Mouse (Mus musculus) ovary, postnatal 14 days (tissue): ENCODE data around the gene Gm12216.

ENCODE experiments used
- DNase-seq: peaks from one replicate; pipeline ENCODE4 v3.0.0; 2022; ENCODE audit warnings: low spot score

Gene Gm12216

DNA sequence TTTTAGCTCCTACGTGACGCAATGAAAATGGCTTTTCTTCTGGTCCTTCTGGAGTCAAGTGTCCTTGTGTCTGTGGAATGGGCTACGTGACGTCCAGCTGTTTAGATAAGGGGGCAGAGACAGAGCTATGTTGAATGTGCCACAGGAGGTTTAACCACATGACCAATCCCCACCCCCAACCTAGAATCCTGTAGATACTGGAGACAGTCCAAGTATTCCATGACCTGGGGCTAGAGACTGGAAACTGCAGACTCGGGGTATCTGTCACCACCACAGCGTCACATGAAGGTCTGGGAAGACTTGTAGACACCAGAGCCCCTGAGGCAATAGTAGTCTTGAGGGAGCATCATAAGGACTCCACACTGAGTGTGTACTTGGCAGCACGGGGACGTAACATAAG, 63.2 kb downstream of the Gm12216 start:
- DNase-seq = no peak

DNA sequence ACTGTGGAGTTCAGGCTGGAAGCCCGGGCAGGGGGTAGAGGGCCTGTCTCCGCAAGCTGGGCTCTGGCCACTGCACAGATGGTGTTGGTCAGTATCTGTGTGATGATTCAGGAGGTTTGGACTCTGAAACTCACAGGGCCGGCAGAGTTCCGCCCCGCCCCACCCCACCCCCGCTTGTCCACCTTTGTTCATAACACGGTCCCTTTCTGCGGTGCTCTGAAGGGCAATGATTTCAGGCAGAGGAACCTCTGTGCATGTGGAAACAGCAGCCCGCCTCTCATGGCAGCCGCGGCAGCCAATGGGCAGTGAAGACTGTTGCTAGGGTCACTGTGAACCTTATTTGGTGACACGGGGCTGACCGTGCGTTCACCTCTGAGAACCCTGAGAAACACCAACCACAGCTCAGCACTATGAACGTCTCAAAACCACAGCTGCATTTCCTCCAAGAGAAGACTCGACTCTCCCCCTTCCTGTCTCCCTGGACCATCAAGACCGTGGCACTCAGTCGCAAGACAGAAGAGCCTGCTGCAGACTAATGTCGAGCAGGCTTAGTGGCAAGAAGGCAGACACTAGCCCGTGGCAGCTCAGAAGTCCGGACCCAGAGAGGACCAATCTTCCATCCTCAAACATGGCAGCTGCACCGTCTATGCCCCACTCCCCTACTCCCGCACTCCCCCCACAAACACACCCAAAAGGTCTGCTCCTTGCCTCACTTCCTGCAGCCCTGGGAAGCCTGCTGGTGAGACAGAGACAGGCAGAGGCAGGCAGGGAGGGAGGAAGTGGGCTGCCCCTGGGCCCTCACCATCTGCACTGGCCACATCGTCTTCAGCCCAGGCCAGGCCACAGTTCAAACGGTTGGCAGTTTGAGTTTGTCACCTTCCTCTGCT, 64.1 kb downstream of the Gm12216 start:
- DNase-seq = no peak

- no peak for DNase-seq
Observed at GRCm38 (mm10) chr11:53794015-53794414, 65.0 kb downstream of the Gm12216 start.

- no peak for DNase-seq
Observed at GRCm38 (mm10) chr11:53792986-53793385, 66.1 kb downstream of the Gm12216 start.

DNA sequence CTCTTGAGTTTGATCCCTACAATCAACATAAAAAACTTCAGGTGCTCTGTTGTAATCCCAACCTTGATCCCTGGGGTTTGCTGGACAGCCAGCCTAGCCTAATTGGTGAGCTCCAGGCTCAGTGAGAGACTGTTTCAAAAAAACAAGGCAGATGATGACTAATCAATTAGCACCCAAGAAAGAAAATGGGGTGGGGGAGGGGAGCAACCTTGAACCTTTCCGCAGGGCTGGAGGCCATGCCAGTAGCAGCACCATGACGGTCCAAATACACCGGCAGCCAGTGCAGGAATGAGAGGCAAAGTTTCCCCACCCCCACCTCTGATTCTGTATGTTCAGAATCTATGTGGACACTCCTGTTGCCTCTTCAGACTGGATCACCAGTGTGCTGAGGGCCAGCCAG, 69.8 kb downstream of the Gm12216 start:
- no peak for DNase-seq

DNA sequence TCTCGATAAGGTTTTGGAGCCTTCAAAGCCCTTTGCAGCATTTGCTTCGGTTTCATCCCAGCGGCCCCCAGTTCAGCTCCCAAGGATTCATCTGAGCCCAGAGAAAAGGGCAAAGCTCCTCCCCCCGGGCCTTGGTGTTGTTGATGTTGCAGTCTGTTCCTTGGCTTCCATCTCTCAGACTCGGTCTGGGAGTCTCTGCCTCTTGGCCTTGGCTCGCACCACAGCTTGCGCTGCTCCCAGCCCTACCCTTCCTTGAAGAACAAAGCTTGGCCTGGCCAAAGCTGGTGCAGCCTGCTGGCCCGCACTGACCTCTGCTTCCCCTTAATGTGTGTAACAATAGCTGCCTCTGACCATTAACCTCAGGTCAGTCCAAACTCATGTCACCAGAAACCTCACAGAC, 70.9 kb downstream of the Gm12216 start:
- no peak for DNase-seq

GRCm38 (mm10) chr11:53786058-53787031, 72.7 kb downstream of the Gm12216 start:
- no peak for DNase-seq

DNA sequence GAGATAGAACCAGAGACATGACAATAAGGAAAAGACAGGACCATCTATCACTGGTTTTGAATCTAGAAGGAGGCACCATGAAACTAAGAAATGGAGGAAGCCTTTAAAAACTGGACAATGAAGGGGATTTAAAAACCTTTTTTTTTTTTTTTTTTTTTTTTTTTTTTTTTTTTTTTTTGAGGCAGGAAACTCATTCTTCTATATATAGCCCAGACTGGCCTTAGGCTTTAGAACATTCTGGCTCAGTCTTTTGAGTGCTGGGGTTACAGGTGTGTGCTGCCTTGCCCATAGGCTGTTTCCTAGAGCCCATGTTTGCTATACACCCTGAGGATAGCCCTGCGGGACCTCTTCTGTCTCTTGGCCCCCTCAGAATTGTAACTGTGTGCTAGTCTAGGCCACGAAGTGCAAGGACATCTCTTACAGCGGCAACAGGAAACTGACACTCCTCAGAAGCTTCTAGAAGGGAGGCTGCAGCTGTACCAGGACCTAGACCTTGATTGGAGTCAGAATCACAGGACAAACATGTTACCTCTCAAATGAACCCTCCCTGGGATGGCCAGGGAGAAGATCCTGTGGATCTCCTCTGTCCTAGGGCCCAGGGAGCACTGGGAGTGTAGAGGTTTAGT, 73.6 kb downstream of the Gm12216 start:
- DNase-seq = no peak

GRCm38 (mm10) chr11:53783288-53783687, 75.8 kb downstream of the Gm12216 start:
- DNase-seq = no peak

- no peak for DNase-seq
Observed at GRCm38 (mm10) chr11:53781964-53782363, 77.1 kb downstream of the Gm12216 start.

- no peak for DNase-seq
Observed at GRCm38 (mm10) chr11:53781201-53781775, 77.8 kb downstream of the Gm12216 start.

DNA sequence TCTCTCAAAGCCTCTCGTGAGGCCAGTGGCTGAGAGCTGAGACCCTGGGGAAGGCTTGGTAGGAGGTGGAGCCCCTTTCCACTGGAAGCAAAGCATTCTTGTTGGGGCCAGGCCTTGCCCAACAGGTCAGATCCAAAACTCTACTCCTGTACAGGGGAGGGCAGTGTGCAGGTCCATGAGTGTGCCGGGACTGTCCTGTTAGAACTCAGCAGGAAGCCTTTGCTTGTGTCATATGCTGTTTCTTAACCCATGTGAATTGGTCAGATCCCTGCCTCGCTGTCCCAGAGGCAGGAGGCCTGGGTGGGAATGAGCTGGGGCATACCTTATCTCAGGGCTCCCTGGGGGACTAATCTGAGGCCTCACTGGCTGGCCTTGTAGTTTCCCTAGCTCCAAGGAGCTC, 78.8 kb downstream of the Gm12216 start:
- no peak for DNase-seq

GRCm38 (mm10) chr11:53779808-53780207, 79.2 kb downstream of the Gm12216 start:
- DNase-seq = no peak

DNA sequence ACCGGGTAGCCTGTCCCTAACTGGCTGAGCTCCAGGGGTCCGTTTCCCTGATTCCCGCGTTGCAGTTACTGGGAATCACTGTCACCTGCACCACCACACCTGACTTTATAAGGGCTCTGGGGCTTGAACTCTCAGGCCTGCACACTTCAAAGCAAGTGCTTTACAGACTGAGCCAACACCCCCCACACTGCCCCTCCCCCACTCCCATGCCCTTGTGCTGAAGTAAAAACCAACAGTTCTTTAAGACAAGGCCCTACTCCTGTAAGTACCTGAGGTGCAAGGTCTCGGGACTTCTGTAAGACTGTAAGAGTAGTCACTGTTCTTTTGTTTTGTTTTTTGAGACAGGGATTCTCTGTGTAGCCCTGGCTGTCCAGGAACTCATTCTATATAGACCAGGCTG, 80.6 kb downstream of the Gm12216 start:
- no peak for DNase-seq

DNA sequence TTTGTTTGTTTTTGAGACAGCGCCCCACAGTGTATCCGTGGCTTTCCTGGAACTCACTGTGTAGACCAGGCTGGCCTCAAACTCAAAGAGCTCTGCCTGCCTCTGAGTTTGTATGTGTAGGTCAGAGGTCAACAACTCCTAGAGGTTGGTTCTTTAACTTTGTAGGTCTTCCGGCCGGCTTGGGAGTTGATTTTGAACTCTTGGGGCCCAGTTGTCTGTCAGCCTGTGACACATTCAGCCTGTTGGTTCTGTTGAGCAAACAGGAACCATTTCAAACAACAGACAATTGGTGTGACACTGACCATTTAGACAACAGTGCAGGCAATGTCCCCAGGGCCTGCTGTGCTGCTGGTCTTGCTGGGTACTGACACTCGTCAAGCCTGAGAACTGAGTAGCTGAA, 81.3 kb downstream of the Gm12216 start:
- no peak for DNase-seq

- no peak for DNase-seq
Observed at GRCm38 (mm10) chr11:53774659-53775255, 84.3 kb downstream of the Gm12216 start.

DNA sequence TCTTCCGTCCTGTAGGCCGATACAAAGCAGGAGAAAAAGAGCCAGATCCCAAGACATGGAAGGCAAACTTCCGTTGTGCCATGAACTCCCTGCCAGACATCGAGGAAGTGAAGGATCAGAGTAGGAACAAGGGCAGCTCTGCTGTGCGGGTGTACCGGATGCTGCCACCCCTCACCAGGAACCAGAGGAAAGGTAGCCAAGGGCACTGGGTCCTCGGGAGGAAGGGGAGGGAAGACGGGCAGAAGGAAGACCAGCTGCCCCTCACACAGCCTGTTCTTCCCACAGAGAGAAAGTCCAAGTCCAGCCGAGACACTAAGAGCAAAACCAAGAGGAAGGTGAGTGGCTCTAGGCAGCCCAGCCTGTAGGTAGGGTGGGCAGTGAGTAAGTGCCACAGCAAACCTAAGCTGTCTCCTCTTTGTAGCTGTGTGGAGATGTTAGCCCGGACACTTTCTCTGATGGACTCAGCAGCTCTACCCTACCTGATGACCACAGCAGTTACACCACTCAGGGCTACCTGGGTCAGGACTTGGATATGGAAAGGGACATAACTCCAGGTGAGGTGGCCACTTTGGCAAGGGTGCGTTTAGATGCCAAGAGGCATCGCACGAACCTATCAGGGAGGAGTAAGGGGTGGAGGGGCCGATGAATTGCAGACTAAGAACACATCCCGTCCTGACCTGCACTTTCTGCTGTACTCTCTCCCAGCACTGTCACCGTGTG, 85.3 kb downstream of the Gm12216 start:
- DNase-seq = no peak

GRCm38 (mm10) chr11:53773087-53773486, 86.0 kb downstream of the Gm12216 start, which contains the start of gene Gm17334:
Gene Gm17334, minus strand, starts transcription at chr11:53773187.
- no peak for DNase-seq

- DNase-seq = no peak
Observed at GRCm38 (mm10) chr11:53772536-53772935, 86.5 kb downstream of the Gm12216 start.

- DNase-seq = no peak
Observed at GRCm38 (mm10) chr11:53771001-53771744, 87.9 kb downstream of the Gm12216 start.
